Mouse (Mus musculus): ENCODE results near the gene Nrtn. TPM values are rescaled to one million over a fixed set of nuclear protein-coding genes. Genes with fewer than 3 reads are reported as not detected.

The Nrtn gene
- polyA plus RNA-seq, 1 experiment from 2014 or later = 1.5 TPM

DNA sequence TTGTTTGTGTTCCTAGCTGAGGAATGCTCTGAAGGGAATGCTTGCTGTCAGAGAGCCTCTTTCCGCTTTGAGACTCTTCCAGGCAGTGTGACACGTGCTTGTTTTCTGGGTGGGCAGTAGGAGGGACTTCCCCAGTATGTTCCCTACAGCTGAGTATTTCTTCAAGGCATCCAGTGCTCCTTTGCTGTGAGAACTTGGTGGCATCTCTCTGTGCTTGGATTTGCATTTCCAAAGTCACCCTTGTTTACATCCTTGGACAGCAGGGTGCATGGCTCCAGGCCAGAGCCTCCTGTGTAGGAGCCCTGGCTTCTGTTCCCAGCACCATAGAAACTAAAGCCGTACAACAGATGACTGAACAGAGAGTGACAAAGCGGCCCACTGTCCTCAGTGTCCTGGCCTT is 48.6 kb downstream of the Nrtn start:
- H3K9me3 ChIP-seq = no peaks in the 10 kb centered on the region
- no peak overlapping the region for H3K27ac ChIP-seq
- H3K4me1 ChIP-seq (replicated peaks) = no peaks in the 10 kb centered on the region
- no peak overlapping the region for H3K4me3 ChIP-seq
- H3K36me3 ChIP-seq = peaks cover 92% of the 10 kb centered on the region
- 83% methylated on average over 4 of the region's 4 CpGs for WGBS
- no peaks in the 10 kb centered on the region for H3K27me3 ChIP-seq
- H3K9ac ChIP-seq = no peak overlapping the region
- no peak overlapping the region for H3K4me2 ChIP-seq
- no peak for ATAC-seq (ENCODE audit: low FRiP score)

GRCm38 (mm10) chr17:56706515-56706914 is 50.8 kb downstream of the Nrtn start:
- ATAC-seq (ENCODE audit: low FRiP score) = no peak
- Histone ChIP-seq H3K9me3 (no peaks in the 10 kb centered on the region), H3K4me1 (replicated peaks) (no peaks in the 10 kb centered on the region), H3K36me3 (peaks cover 98% of the 10 kb centered on the region), H3K27me3 (no peaks in the 10 kb centered on the region), H3K9ac (no peak overlapping the region), H3K4me2 (no peak overlapping the region), H3K4me3 (no peak overlapping the region), H3K27ac (no peak overlapping the region)
- WGBS = 93% methylated on average over 1 of the region's 1 CpGs

DNA sequence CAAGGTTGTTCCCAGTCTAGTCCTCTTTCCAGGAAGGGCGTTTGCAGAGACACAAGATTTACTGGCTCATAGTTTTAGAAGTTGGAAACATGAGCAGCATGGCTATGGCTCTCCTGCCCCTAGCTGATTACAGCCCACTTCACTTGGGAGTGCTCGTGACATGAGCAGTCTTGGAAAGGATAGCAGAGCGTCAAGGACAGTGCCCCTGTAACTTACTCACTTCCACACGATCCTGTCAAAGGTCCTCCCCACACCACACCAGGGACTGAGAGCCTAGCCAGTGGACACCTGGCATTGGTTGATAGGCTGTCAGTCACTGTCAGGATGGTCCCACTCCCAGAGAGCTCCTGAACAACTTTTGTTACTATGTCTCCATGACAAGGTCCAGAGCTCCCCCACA is 54.3 kb downstream of the Nrtn start:
- Histone ChIP-seq H3K27ac (no peak overlapping the region), H3K4me1 (replicated peaks) (no peaks in the 10 kb centered on the region), H3K27me3 (no peaks in the 10 kb centered on the region), H3K9ac (no peak overlapping the region), H3K4me2 (no peak overlapping the region), H3K9me3 (no peaks in the 10 kb centered on the region), H3K4me3 (no peak overlapping the region), H3K36me3 (peaks cover 98% of the 10 kb centered on the region)
- 91% methylated on average over 4 of the region's 4 CpGs for whole genome bisulfite sequencing
- no peak for ATAC-seq (ENCODE audit: low FRiP score)

Other genes starting within 250 kb of the Nrtn start
- not detected in 2 replicates for gene Znrf4, start 245.1 kb downstream of the Nrtn start, polyA plus RNA-seq (2015; fragmentation: Nextera tagmentation; extraction: Ambion mirVana)
- gene Gm20219, start 203.1 kb downstream of the Nrtn start, polyA plus RNA-seq (2015; fragmentation: Nextera tagmentation; extraction: Ambion mirVana) = 1.2 and 1.8 TPM in 2 replicates
- 76.1 and 76.2 TPM in 2 replicates for gene Safb2, start 172.9 kb downstream of the Nrtn start, polyA plus RNA-seq (2015; fragmentation: Nextera tagmentation; extraction: Ambion mirVana)
- gene Safb, start 172.7 kb downstream of the Nrtn start, polyA plus RNA-seq (2015; fragmentation: Nextera tagmentation; extraction: Ambion mirVana) = 105 and 113 TPM in 2 replicates
- gene 2410015M20Rik, start 147.8 kb downstream of the Nrtn start, polyA plus RNA-seq (2015; fragmentation: Nextera tagmentation; extraction: Ambion mirVana) = 204 and 212 TPM in 2 replicates
- gene Rpl36, start 144.1 kb downstream of the Nrtn start, polyA plus RNA-seq (2015; fragmentation: Nextera tagmentation; extraction: Ambion mirVana) = 1,179 and 1,235 TPM in 2 replicates
- gene Lonp1, start 130.6 kb downstream of the Nrtn start, polyA plus RNA-seq (2015; fragmentation: Nextera tagmentation; extraction: Ambion mirVana) = 40.6 and 40.8 TPM in 2 replicates
- gene Catsperd, start 129.4 kb downstream of the Nrtn start, polyA plus RNA-seq (2015; fragmentation: Nextera tagmentation; extraction: Ambion mirVana) = 2.1 and 2.4 TPM in 2 replicates
- gene Ranbp3, start 84.2 kb downstream of the Nrtn start, polyA plus RNA-seq (2015; fragmentation: Nextera tagmentation; extraction: Ambion mirVana) = 99.1 and 102 TPM in 2 replicates
- gene Ndufa11, start 39.8 kb downstream of the Nrtn start, polyA plus RNA-seq (2015; fragmentation: Nextera tagmentation; extraction: Ambion mirVana) = 507 and 515 TPM in 2 replicates
- gene Vmac, start 39.5 kb downstream of the Nrtn start, polyA plus RNA-seq (2015; fragmentation: Nextera tagmentation; extraction: Ambion mirVana) = 14.9 and 17.8 TPM in 2 replicates
- gene Dus3l, start 7.2 kb upstream of the Nrtn start, polyA plus RNA-seq (2015; fragmentation: Nextera tagmentation; extraction: Ambion mirVana) = 67.1 and 68.7 TPM in 2 replicates
- gene Prr22, start 12.7 kb upstream of the Nrtn start, polyA plus RNA-seq (2015; fragmentation: Nextera tagmentation; extraction: Ambion mirVana) = 1.0 TPM in 2 replicates
- gene Rfx2, start 73.5 kb upstream of the Nrtn start, polyA plus RNA-seq (2015; fragmentation: Nextera tagmentation; extraction: Ambion mirVana) = 5.6 and 8.0 TPM in 2 replicates
- 0.06 TPM in 2 replicates for gene Acsbg2, start 116.9 kb upstream of the Nrtn start, polyA plus RNA-seq (2015; fragmentation: Nextera tagmentation; extraction: Ambion mirVana)
- 0.27 and 0.41 TPM in 2 replicates for gene 1700061G19Rik, start 117.9 kb upstream of the Nrtn start, polyA plus RNA-seq (2015; fragmentation: Nextera tagmentation; extraction: Ambion mirVana)
- gene Mllt1, start 177.9 kb upstream of the Nrtn start, polyA plus RNA-seq (2015; fragmentation: Nextera tagmentation; extraction: Ambion mirVana) = 75.1 and 77.5 TPM in 2 replicates
- gene Acer1, start 224.6 kb upstream of the Nrtn start, polyA plus RNA-seq (2015; fragmentation: Nextera tagmentation; extraction: Ambion mirVana) = not detected in 2 replicates
- gene Clpp, start 232.8 kb upstream of the Nrtn start, polyA plus RNA-seq (2015; fragmentation: Nextera tagmentation; extraction: Ambion mirVana) = 163 and 175 TPM in 2 replicates
- 41.9 and 46.0 TPM in 2 replicates for gene Alkbh7, start 239.8 kb upstream of the Nrtn start, polyA plus RNA-seq (2015; fragmentation: Nextera tagmentation; extraction: Ambion mirVana)
- 0.79 and 1.1 TPM in 2 replicates for gene Pspn, start 242.5 kb upstream of the Nrtn start, polyA plus RNA-seq (2015; fragmentation: Nextera tagmentation; extraction: Ambion mirVana)

Measured in hindbrain, embryonic 13.5 days (tissue).